Mouse (Mus musculus): ENCODE data around the gene Nhsl2.

GRCm38 (mm10) chrX:102060243-102060642, 211.1 kb downstream of the Nhsl2 start:
- TF ChIP-seq ZC3H11A (IDR thresholded peaks at IDR 0.05; ENCODE audit: borderline replicate concordance, low read depth, low read length), result no peak
- TF ChIP-seq MAFK (IDR thresholded peaks at IDR 0.05; ENCODE audit: insufficient read depth, low read depth, low read length), result no peak
- no peak for TF ChIP-seq ZNF384 (IDR thresholded peaks at IDR 0.05; ENCODE audit: low read depth, low read length)
- TF ChIP-seq CHD2 (IDR thresholded peaks at IDR 0.05; ENCODE audit: low read depth, low read length), result no peak
- TF ChIP-seq HCFC1 (IDR thresholded peaks at IDR 0.05; ENCODE audit: borderline replicate concordance, insufficient read depth, low read length), result no peak
